Mouse (Mus musculus) liver, embryonic 11.5 days (tissue): Measurements from ENCODE around the gene Cracr2b. TPM values are rescaled to one million over a fixed set of nuclear protein-coding genes. Genes with fewer than 3 reads are reported as not detected.
"Not testable (repeated sequence)": the region's sequence is repeated elsewhere in the genome, so short reads cannot be mapped to it uniquely, and the experiment has no call there.

Experiments
- ATAC-seq: fragments of 200-750 bp; cut with Nextera tagmentation; replicated peaks from 2 replicates; pipeline ENCODE4 v1.8.0; 2017; ENCODE audit warnings: moderate number of reproducible peaks, mild to moderate bottlenecking, moderate TSS enrichment, moderate library complexity; ENCODE audit not compliant: low FRiP score
- DNase-seq: peaks from one replicate; pipeline ENCODE4 v3.0.0-alpha.2; 2017; ENCODE audit warnings: low spot score
- H3K27ac ChIP-seq: fragments of 300-500 bp; sonication (generic); 2 replicates; pipeline ENCODE4 v1.5.1; 2014; ENCODE audit warnings: mild to moderate bottlenecking, low read depth, low read length, control low read depth
- H3K27me3 ChIP-seq: fragments of 300-500 bp; sonication (generic); replicated peaks from 2 replicates; pipeline ENCODE4 v1.6.1; 2014; ENCODE audit warnings: low read length, mixed read lengths; ENCODE audit not compliant: control insufficient read depth, insufficient read depth
- H3K36me3 ChIP-seq: fragments of 300-500 bp; sonication (generic); 2 replicates; pipeline ENCODE4 v1.6.1; 2014; ENCODE audit warnings: mild to moderate bottlenecking, low read length, moderate library complexity, mixed read lengths; ENCODE audit not compliant: control insufficient read depth, insufficient read depth
- H3K4me1 ChIP-seq: fragments of 300-500 bp; sonication (generic); replicated peaks from 2 replicates; pipeline ENCODE4 v1.6.1; 2014; ENCODE audit warnings: low read length, mixed read lengths; ENCODE audit not compliant: control insufficient read depth, insufficient read depth
- H3K4me2 ChIP-seq: fragments of 300-500 bp; sonication (generic); 2 replicates; pipeline ENCODE4 v1.6.1; 2014; ENCODE audit warnings: mild to moderate bottlenecking, control low read depth, moderate library complexity
- H3K4me3 ChIP-seq: fragments of 300-500 bp; sonication (generic); 2 replicates; pipeline ENCODE4 v1.5.1; 2014; ENCODE audit warnings: low read depth, low read length, control low read depth
- H3K9ac ChIP-seq: fragments of 300-500 bp; sonication (generic); 2 replicates; pipeline ENCODE4 v1.6.1; 2014; ENCODE audit warnings: low read depth, low read length, control low read depth
- H3K9me3 ChIP-seq: fragments of 300-500 bp; sonication (generic); 2 replicates; pipeline ENCODE4 v1.6.1; 2016; ENCODE audit warnings: low read length, inconsistent platforms, mixed read lengths; ENCODE audit not compliant: control insufficient read depth
- WGBS: fragments of 180-500 bp; shearing (Covaris S2); extraction: QIAGEN DNeasy Blood & Tissue Kit; methylation state at CpG from one replicate; pipeline ENCODE4 v1.1.7; 2014; 5-methylcytosine and 5-hydroxymethylcytosine counted together
- polyA plus RNA-seq: library from polyadenylated mRNA; unstranded; fragments of >200 nt; fragmentation: Nextera tagmentation; extraction: Ambion mirVana; gene quantifications from 2 replicates; pipeline ENCODE4 v1.2.1, GENCODE M21; 2014

The Cracr2b gene
- polyA plus RNA-seq, 1 experiment from 2014 or later: 4.3 TPM

DNA sequence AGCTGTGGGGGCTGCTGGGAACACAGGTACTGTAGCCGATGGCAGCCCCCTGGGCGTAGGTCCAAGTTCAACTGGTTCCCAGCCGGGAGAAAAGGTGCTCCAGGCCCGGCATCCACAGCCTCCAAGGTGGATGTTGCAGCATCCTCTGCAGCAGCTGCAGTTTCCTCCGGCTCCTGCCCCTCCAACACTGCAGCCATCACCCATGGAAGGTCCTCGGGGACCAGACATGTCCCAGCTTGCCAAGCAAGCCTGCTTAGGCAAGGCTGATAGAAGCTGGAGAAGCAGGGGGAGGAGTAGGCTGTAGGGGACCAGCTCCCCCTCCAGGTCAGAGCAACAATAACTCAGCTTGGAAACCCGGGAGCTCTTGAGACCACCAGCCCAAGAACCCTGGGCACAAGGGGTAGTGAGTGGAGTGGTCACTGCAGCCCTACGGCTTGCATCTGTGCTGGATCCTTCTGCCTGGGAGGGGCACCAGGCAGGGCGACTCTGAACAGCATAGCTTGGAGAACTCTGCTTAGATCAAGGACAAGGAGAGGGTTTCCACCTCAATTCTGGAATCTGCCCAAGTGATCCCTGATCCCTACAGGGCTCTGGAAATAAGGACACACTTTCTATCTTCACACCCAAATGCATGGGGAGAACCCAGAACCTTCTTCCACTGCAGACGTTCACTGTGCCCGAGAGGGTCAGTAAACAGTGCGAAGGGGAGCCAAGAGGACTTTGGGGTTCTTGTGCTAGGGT, 17.6 kb upstream of the Cracr2b start:
- ATAC-seq: peak; percentile 30
- H3K4me1 ChIP-seq: peaks cover 20% of the 10 kb centered on the region

DNA sequence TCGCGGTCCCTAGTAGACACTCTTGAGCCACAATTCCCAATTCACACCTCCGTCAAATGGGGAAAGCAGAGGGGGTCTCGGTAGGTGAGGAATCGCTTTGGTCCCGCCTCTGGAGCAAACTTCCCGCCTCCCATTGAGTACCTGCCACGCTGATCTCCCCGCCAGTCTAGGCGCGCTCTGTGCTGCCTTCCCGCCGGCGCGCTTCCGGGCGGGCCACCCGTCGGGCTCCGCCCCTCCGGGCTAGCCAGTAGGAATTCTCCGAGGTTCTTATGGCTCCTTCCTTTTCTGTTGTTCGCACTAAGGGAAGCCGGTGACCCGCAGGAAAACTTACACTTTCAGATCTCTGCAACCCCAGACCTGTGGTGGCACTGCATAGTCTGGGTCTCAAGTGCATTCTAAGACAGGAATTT, 17.1 kb upstream of the Cracr2b start, which contains the start of gene Pidd1:
Gene Pidd1, minus strand, starts transcription at position 198 of the 410 bp plus-strand sequence.
- peak within 1 kb of the TSS; percentile 65 for H3K4me3 ChIP-seq
- H3K9ac ChIP-seq: peak within 1 kb of the TSS; percentile 78
- DNase-seq (peak; percentile 78), ATAC-seq (peak; percentile 72)
- no peaks in the 10 kb centered on the region for H3K9me3 ChIP-seq
- H3K27ac ChIP-seq: peak within 1 kb of the TSS; percentile 60; the same call in 1 of the 2 replicates
- H3K36me3 ChIP-seq: peaks cover 29% of the 10 kb centered on the region
- peaks cover 26% of the 10 kb centered on the region for H3K4me1 ChIP-seq
- under 1% methylated on average over 25 of the region's 25 CpGs for WGBS
- no peaks in the 10 kb centered on the region for H3K27me3 ChIP-seq
- H3K4me2 ChIP-seq: peak within 1 kb of the TSS; percentile 90

More for the DNA sequence above, 17.6 kb upstream of the Cracr2b start:
- no peaks in the 10 kb centered on the region for H3K9me3 ChIP-seq
- peaks cover 29% of the 10 kb centered on the region for H3K36me3 ChIP-seq
- H3K27me3 ChIP-seq: no peaks in the 10 kb centered on the region
- 26% methylated on average over 12 of the region's 12 CpGs for WGBS
- peak overlapping the region; percentile 60; the same call in 1 of the 2 replicates for H3K27ac ChIP-seq
- H3K9ac ChIP-seq: peak overlapping the region; percentile 78
- DNase-seq: no peak
- peak overlapping the region; percentile 65 for H3K4me3 ChIP-seq
- H3K4me2 ChIP-seq: peak overlapping the region; percentile 90

DNA sequence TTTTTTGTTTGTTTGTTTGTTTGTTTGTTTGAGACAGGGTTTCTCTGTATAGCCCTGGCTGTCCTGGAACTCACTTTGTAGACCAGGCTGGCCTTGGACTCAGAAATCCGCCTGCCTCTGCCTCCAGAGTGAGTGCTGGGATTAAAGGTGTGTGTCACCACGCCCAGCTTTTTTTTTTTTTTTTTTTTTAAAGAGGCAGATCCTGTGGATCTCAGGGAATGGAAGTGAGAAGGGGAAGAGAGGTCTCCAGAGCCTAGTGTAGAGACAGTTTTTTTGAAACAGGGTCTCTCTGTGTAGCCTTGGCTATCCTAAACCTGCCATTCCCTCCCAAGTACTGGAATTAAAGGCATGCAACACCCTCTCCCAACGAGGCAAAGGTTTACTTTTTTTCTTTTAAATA, 14.5 kb upstream of the Cracr2b start:
- Histone ChIP-seq H3K4me2 (peak overlapping the region; percentile 68), H3K36me3 (peaks cover 34% of the 10 kb centered on the region), H3K4me1 (peaks cover 32% of the 10 kb centered on the region), H3K4me3 (peak overlapping the region; percentile 84)
- DNase-seq, H3K27me3 ChIP-seq, H3K27ac ChIP-seq, H3K9me3 ChIP-seq, ATAC-seq, H3K9ac ChIP-seq: not testable (repeated sequence)
- 71% methylated on average over 3 of the region's 3 CpGs for WGBS

DNA sequence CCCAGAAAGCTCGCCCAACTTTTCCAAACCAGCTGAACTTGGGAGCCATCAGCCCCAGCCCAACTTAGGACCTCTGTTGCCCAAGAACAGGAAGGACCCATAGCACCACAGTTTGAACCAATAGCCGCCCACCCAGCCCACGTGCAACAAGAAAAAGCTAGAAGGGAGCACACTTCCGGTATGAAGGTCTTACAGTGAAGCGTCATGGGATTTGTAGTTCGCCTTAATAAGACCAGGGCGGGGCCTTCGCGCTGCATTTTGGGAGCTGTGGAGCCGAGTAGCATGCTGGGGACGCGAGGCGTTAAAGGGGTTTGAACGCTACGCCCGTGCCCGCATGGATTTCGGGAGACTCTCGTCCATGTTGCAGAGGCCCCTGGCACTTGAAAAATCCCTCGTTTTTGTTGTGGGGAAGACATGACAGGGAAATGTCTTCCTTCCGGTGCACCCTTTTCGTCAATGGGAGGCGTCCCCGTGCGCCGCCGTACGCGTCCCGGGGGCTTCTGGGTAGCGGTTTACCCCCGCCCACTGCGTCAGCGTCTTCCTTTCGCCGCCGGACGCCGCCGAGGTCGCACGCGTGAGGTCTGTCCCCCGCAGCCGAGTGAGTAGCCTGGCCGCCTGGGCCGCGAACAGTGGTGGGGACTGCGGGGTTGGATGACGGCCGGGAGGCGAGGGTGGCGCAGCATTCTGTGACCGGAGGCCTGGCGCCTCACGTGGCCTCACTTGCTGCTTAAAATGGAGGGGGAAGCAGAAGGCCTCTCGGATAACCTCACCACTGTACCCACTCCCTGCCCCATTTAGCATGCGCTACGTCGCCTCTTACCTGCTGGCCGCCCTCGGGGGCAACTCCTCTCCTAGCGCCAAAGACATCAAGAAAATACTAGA, 13.5 kb upstream of the Cracr2b start, which contains the start of gene Rplp2:
Gene Rplp2, plus strand, starts transcription at position 261 of the 882 bp plus-strand sequence.
- DNase-seq: peak; percentile 95
- under 1% methylated on average over 63 of the region's 63 CpGs for WGBS
- Histone ChIP-seq H3K9ac (peak within 1 kb of the TSS; percentile 96), H3K27ac (peak within 1 kb of the TSS; percentile 82), H3K4me2 (peak within 1 kb of the TSS; percentile 91), H3K36me3 (peaks cover 33% of the 10 kb centered on the region), H3K4me1 (peaks cover 24% of the 10 kb centered on the region), H3K27me3 (no peaks in the 10 kb centered on the region), H3K9me3 (no peaks in the 10 kb centered on the region), H3K4me3 (peak within 1 kb of the TSS; percentile 84)
- ATAC-seq: peak; percentile 84

DNA sequence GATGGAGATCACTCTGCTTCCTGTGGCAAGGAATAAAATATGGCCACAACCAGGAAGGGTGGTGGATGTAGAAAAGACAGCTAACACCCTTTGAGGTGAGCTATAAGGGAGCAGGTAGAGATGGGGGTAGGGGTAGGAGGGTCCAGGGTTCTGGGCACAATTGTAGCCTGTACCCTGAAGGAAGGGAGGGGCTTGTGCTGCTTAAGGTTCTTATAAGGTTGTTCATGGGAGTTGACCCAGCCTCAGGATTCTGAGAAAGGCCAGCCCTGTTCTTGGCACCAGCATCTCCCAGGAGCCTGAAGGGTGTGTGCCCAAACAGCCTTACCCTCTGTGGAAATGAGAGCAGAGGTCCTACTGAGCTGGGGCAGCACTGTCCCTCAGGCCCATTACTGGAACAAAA, 9.0 kb upstream of the Cracr2b start:
- H3K9ac ChIP-seq: no peak overlapping the region
- no peaks in the 10 kb centered on the region for H3K27me3 ChIP-seq
- H3K9me3 ChIP-seq: no peaks in the 10 kb centered on the region
- H3K27ac ChIP-seq: no peak overlapping the region; the same call in 1 of the 2 replicates
- peaks cover 33% of the 10 kb centered on the region for H3K36me3 ChIP-seq
- DNase-seq: no peak
- no peak overlapping the region for H3K4me3 ChIP-seq
- ATAC-seq: no peak
- H3K4me2 ChIP-seq: no peak overlapping the region
- peaks cover 25% of the 10 kb centered on the region for H3K4me1 ChIP-seq

DNA sequence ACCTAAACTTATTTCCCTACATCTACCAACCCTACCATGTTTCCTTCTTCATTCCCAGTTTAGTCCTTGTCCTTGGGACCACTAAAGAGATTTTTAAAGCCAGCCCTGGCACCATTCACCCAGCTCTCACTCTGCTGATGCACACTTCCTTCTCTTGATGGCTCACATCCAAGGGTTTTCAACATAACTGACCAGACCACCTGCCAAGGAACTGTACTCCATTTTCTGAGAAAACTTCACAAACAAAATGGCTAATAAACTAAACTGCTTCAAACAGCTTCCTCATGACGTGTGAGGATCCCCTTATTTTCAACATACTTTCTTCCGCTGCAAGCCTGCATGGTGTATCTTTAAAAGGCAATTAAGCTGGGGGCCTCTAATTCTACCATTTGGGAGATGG, 7.3 kb upstream of the Cracr2b start:
- ATAC-seq: no peak
- Histone ChIP-seq H3K4me3 (no peak overlapping the region), H3K9me3 (no peaks in the 10 kb centered on the region), H3K4me1 (peaks cover 23% of the 10 kb centered on the region), H3K9ac (no peak overlapping the region), H3K4me2 (no peak overlapping the region), H3K36me3 (peaks cover 29% of the 10 kb centered on the region), H3K27me3 (no peaks in the 10 kb centered on the region), H3K27ac (no peak overlapping the region)
- DNase-seq: no peak
- 69% methylated on average over 2 of the region's 2 CpGs for whole genome bisulfite sequencing

DNA sequence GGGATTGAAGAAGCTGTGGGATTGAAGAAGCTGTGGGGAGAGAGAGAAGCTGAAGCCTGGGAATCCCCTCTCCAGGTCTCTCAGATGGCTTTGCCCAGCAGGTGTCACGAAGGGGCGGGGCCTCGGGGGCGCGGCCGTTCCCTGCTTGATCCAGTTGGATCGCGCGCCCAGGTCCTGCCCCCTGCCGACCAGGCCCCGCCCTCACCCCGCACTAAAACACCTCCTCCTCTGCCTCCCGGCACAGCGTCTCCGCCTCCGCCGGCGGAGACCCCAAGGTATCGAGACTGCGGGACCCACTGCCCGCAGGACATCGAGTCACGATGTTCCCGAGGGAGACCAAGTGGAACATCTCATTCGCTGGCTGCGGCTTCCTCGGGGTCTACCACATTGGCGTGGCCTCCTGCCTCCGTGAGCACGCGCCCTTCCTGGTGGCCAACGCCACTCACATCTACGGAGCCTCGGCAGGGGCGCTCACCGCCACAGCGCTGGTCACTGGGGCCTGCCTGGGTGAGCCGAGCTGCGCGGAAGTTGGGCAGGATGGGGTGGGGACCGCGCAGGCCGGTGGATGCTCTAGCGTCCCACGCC, 5.8 kb upstream of the Cracr2b start, which contains the start of gene Pnpla2:
Gene Pnpla2, plus strand, starts transcription at position 232 of the 585 bp plus-strand sequence.
- peak within 1 kb of the TSS; percentile 73 for H3K4me3 ChIP-seq
- peak; percentile 85 for ATAC-seq
- H3K27ac ChIP-seq: peak within 1 kb of the TSS; percentile 66
- peaks cover 20% of the 10 kb centered on the region for H3K36me3 ChIP-seq
- H3K9ac ChIP-seq: peak within 1 kb of the TSS; percentile 77
- H3K4me2 ChIP-seq: peak within 1 kb of the TSS; percentile 95
- H3K9me3 ChIP-seq: no peaks in the 10 kb centered on the region
- peaks cover 15% of the 10 kb centered on the region for H3K4me1 ChIP-seq
- 0 out of 2 replicates have a peak, but pooled peaks cover 2% of the 10 kb centered on the region for H3K27me3 ChIP-seq
- under 1% methylated on average over 45 of the region's 45 CpGs for WGBS
- peak; percentile 95 for DNase-seq

DNA sequence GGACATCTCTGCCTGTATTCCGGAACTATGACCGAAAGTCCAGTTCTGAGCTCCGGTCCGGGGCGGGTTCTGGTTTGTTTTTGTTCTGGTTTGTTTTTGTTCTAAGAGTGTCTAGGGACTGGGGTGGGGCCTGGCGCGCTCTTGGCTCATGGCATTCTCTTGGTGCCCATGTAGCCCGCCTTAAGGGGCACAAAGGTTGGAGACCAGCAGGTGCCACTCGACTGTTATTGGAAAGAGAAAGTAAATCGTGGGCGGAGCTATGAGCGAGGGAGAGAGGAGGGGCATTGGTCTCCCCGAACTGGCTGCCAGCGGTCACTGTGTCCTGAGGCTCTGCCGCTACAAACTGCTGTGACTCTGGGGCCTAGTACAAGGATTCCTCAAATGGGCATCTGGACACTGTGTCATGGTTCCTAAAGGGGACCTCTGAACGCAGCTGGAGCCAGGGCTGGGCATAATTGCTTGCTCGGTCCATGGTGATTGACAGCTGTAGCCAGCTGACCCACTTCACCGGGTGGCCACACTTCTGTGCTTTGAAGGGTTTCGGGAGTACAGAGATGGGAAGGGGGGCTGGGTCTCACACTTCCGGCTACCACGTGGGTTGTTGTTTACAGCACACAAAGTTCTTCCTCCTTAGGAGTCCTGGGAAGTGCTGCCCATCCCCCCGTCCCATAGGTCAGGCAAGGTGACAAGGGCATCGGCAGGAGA, 5.1 kb upstream of the Cracr2b start:
- peaks cover 8% of the 10 kb centered on the region for H3K27me3 ChIP-seq
- H3K4me1 ChIP-seq: peaks cover 15% of the 10 kb centered on the region
- H3K4me2 ChIP-seq: peak overlapping the region; percentile 95
- peak overlapping the region; percentile 66 for H3K27ac ChIP-seq
- peak overlapping the region; percentile 73 for H3K4me3 ChIP-seq
- no peak for DNase-seq
- H3K9me3 ChIP-seq: no peaks in the 10 kb centered on the region
- WGBS: 2% methylated on average over 23 of the region's 23 CpGs
- peak; percentile 24 for ATAC-seq
- H3K9ac ChIP-seq: peak overlapping the region; percentile 77
- peaks cover 13% of the 10 kb centered on the region for H3K36me3 ChIP-seq
